Mouse (Mus musculus): ENCODE data around the gene Mdm2.

DNA sequence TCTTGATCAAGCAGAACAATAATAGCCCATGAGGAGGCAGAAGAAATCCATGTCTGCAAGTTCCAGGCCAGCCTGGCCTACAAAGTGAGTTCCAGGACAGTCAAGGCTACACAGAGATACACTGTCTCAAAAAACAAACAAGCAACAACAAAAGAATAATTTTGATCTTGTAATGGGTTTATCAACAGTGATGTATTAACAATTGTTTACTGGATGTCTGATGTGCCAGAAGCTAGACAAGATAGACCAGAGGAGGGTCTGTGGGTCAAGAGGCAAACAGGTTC lies 45.7 kb downstream of the Mdm2 start:
- no peak for TF ChIP-seq GATA1 (IDR thresholded peaks at IDR 0.05; ENCODE audit: borderline replicate concordance, low read length)
- no peak for TF ChIP-seq FLI1 (IDR thresholded peaks at IDR 0.05; ENCODE audit: low read length)
